Mouse (Mus musculus) retina, adult 2 months (tissue): Measurements from ENCODE around the gene Frmpd2.

Experiments
- DNase-seq: peaks from one replicate; pipeline ENCODE4 v3.0.0-alpha.2; 2012; ENCODE audit warnings: low read depth, low spot score

The Frmpd2 gene

DNA sequence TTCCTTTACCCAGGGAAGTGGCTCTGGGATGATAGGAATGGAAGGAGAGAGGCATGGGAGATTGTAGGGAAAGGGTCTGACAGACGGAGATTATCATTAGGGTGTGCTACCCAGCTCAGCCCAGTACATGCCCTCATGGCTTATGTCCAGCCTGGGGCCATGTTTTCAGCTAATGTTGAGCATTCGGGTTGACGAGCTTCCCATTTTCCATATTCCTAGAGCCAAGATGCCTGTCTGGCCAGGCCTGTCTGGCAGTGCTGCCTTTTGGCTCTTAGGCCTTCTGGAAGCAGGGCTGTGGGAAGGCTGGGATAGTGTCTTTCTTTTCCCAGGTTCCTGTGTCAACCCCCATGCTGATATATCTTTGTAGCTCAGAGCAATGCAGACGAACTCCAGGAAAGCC is 35.2 kb downstream of the Frmpd2 start:
- DNase-seq, result no peak

DNA sequence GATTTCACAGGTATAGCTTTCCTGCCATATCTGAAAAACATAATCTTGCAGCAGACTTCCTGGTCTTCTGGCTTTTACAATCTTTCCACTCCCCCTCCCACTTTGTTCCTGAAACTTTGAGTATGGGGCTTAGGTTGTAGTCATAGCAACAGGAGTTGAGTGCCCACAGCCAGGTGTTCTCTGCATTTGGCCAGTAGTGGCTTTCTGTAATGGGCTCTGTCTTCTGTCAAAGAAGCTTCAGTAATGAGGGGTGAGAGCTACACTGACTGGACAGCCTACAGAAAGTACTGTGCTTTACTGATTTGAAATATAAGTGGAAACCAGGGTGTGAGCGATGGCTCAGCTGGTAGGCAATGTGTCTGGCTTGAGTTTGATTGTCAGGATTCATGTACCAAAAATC is 37.2 kb downstream of the Frmpd2 start:
- DNase-seq, result no peak

- DNase-seq, result no peak
Measured at GRCm38 (mm10) chr14:33513877-33514276, 42.4 kb downstream of the Frmpd2 start.

DNA sequence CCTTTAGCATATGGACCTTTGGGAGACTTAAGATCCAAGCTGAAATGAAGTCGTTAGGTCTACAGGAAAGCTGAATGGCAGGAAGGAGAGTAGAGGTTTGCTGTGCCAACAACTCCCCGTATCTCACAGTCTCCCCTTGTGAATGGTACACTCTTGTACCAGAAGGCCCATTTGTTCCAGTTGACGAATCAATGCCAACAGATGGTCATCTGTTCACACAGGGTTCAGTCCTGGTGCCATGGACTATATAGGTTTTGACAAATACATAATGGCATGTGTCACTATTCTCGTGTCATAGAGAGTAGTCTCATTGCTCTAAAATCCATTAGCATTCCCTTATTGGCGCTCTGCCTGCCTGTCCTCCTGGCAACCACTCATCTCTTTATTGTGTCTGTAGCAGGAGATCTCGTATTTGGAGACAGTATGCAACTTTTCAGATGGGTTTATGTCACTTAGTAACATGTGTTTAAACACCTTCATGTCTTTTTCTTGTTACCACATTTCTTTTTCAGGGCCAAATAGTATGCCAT is 43.3 kb downstream of the Frmpd2 start:
- DNase-seq, result no peak

DNA sequence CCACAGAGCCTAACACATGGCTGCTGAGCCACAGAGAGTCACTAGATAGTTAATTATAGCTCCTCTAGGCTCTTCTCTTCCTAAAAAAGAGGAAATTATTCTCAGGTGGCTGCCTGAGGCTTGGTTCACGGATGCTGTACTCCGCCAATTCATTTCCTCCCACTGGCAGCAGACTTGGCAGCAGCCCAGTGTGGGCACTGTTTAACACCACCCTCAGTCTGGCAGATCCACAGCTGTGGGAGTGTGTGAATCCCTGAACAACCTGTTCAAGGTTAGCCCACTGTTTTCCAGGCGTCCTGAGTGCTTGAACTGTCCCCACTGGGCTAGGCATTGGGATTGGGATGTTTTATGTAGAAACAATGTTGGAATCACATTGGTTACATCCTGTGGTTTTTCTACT is 50.0 kb downstream of the Frmpd2 start:
- no peak for DNase-seq

- DNase-seq, result no peak
Measured at GRCm38 (mm10) chr14:33525272-33525983, 53.9 kb downstream of the Frmpd2 start.

DNA sequence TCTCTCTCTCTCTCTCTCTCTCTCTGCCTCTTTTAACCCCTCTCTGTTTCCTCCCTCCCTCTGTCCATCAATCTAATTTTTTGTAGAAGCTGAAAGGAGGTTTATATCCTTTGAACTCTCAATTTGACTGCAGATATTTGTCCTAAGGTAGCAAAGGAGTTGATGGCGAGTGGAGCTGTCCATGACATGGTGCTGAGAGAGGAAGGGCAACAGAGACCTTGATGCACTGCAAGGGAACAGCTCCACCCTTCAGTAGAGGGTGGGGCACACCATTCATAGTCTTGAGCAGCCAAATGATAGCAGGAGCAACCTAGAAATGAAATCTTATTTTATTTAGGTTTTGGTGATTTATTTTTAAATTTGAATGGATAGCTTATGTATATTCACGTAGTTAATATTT is 55.1 kb downstream of the Frmpd2 start:
- DNase-seq, result no peak

DNA sequence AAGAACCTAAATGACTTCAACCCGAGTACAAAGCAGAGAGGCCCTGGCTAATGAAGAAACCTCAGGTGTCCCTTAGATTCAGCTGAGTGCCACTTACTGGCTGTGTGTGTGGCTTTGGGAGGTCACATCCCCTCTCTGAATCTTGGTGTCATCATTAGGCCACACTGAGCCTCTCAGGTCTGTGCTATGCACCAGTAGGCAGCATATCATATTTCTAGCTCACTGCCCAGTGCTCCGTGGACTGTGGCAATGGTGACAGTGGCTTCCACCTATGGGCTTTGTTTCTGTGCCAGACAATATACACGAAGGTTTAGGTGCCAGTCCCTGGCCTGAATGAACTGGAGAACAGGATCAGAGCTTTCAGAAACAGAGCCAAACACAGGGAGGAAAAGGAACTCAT is 56.4 kb downstream of the Frmpd2 start:
- no peak for DNase-seq

DNA sequence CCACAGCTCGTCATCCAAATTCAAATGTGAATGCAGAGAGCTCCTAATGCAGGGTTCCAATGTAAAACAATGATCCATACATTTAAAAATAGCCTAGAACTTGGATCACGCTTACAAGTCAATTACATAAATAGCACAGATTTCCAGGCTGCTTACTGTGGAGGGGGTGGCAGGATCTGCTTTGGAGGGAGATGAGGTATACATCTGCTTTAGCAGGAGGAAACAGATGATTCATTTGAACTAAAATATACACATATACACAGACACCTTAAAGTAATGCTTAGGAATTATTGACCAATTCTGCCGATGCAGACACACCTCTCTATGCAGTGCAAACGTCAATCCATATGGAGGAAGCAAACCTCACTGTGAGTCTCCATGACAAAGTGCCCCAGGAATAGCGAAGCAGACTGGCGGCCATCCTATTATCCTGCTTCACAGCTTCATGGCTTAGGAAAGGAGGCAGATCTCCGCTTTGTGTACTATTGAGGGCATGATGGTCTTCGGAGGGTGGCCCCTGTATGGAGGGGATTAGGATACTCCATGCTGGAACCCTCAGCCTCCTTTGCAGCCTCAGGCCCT is 59.9 kb downstream of the Frmpd2 start:
- no peak for DNase-seq

GRCm38 (mm10) chr14:33532792-33533191 is 61.3 kb downstream of the Frmpd2 start:
- DNase-seq, result no peak

GRCm38 (mm10) chr14:33533516-33533915 is 62.0 kb downstream of the Frmpd2 start:
- DNase-seq, result no peak

DNA sequence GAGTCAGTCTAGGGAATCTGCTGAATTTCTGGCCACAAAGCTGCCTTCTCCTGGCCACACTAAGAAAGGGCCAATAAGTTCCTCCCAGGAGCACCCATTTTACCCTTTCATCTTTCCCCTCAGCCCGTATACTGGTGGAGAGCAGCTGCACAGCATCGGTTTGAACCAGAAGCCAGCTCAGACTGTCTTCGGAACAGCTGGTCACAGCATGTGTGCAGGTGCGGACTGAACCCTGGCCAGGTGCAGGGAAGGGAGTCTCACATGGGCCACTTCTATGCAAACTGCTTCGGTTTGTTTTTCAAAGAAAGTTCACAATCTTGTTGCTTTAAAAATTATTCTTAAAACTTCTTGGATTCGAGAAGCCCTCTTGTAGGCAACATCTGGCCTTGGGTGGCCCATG is 63.8 kb downstream of the Frmpd2 start:
- DNase-seq, result no peak

- DNase-seq, result no peak
Measured at GRCm38 (mm10) chr14:33539559-33540167, 68.2 kb downstream of the Frmpd2 start.

DNA sequence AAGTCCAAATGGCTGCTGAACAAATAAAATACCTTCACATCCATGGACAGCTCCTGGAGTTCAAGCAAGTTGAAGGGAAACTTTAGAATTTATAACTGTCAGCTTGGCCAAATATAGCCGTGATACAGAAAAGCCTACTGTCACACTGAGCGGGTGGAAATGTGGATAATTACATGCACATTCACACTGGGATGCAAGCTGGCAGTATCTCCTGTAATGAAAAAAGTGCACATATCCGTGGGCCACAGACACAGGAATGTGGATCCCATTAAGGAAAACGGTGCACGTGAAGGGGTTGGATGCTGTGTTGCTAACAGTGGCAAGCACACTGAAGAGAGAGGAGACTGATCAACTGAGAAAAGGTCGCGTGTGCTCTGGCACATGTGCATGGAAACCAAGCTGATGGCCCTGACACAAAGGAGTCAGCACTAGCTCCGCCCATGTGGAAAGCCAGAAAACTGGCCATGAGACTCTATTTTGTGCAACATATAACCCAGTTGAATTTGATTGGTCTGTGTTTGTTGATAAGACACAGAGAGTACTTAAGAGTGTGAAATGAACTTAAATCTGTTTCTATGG is 74.2 kb downstream of the Frmpd2 start:
- no peak for DNase-seq

DNA sequence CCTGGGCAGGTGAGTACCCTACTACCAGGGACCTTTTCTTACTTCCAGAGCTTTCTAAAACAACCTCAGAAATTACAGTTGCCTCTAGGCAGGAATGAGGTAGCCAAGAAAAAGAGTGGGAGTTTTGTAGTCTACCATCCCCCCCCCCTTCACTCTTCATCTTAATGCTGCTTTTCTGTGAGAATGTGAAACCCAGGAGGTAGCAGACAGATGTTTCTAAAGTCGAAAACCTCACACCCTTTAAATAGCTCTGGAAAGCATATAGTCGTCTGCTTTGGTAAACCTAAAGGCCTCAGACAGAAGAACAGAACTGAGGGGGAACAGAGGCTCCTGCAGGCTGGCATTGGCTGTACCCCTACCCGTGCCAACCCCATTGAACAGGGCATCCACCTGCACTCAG is 77.2 kb downstream of the Frmpd2 start:
- no peak for DNase-seq

DNA sequence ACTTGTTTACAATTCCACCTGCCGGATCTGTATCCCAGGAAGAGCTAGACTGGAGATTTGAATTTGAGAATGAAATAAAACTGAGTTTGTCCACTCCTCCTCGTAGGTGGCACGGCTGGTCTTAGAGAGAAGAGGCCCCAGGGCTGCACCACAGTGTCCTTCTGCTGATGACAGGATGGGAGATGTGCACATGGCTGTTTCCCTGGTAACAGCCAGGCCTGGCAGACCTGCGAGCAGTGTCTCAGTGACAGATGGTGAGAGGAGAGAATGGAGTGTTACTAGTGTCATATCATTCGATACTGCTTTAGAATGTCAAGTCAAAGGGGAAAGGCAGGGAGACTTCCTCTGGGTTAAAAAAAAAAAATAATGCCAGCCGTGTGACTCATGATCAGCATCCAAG is 78.4 kb downstream of the Frmpd2 start:
- no peak for DNase-seq

DNA sequence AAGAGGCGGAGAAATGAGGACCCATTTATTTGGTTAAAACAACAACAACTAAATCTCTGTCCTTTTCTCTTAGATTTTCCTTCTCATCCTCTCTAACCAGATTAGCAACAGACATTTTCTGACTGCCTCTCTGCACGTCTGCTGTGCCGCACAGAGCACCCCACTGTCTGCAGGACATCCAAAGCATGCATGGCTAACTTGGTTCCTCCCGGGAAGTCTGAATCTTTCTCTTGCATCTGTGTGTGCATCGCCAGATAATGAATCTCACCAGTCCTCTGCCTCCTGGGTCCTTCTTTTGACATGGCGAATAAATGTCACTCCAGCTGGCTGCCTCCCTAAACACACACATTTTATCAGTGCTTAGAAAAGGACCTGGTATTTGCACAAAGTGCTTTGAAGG is 99.2 kb downstream of the Frmpd2 start:
- no peak for DNase-seq

DNA sequence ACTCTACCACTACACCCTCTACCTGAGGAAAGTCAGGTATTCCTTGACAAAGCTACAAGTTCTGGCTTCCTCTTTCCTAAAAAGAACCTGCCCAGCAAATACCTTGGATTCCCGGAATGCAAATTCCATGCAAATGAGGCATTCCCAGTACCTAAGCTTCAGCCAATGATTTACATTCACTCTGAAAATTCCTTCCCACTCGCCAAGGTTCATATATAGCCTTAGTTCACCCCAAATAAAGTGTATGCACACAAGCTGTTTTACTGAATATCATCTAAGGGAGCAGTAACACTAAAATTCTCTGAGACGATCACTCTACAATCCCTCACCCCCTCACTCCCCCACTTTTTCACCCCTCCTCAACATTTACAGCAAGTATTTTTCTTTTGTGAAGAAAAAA is 102.1 kb downstream of the Frmpd2 start:
- no peak for DNase-seq

DNA sequence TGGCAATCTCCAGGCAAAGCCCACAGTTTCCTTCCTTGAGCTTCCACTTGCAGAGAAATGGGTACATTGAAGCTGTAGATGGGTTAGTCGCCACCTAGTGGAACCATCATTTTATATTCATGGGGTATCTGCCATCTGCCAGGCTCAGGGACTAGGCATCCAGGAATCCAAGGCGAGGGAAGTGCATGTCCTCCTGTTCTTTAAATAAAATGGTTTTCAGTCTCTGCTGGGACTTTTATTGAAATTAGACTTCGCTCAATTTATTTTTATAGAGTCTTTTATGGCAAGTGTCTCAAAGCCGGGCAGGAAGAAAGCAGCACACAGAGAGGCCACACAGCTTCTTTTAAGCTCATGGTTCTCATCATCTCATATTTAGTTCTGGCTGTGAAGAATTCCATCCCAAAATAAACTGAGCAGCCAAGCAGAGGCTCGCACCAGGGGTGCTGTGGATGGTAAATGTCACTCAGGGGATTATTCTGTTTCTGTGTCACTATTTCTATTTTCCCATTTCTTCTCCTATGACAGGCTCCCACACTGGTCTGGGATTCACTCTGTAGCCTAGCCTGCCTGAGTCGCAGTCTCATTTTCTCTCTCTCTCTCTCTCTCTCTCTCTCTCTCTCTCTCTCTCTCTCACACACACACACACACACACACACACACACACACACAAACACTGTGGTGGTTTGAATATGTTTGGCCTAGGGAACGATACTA is 108.4 kb downstream of the Frmpd2 start:
- DNase-seq, result no peak

- DNase-seq, result no peak
Measured at GRCm38 (mm10) chr14:33588951-33589350, 117.5 kb downstream of the Frmpd2 start, which contains the start of gene Ptpn20. TSS of gene Ptpn20 (plus strand) at chr14:33589207.

DNA sequence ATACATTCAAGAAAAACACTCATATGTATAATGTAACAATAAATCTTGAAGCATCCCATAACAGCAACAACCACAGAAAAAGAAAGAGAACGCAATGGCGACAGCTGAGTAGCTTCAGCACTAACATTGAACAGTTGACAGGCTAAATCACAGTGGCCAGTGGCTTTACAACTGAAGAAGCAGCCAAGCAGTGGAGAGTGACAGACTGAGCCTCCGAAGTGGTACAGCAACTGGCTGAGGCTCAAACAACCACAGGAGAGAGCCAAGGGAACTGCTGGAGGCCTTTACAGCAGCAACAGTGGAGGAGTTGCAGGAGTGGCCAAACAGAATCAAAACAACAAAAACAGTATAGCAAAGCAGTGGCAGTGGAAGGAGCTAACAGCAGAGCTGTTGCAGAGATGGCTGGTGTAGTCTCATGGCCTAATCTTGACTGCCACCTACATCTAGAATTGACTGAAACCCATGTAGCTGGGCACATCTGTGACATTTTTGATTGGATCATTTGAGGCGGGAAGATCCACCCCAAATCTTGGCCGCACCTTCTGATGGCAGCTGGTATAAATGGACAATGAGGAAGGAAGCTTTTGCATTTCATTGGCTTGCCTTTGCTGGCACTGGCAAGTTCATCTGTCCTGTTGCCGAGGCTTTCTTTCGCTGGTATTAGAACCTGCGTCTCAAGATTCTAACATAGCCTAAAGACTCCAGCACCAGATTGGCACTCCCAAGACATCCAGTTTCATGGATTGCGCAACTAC is 127.1 kb downstream of the Frmpd2 start:
- no peak for DNase-seq
